Mouse (Mus musculus): Measurements from ENCODE around the gene Zfp697. TPM values are rescaled to one million over a fixed set of nuclear protein-coding genes. Genes with fewer than 3 reads are reported as not detected.

Zfp697 gene
- total RNA-seq (2021) = 10 to 100 TPM; 24.0 to 27.7 TPM

GRCm38 (mm10) chr3:98382246-98382939, at the start of gene Zfp697:
Zfp697 (plus strand) TSS chr3:98382461.
- peak; percentile 69 to 74 for DNase-seq (ENCODE audit: extremely low spot score in 1 of 2, low spot score in 1 of 2)

GRCm38 (mm10) chr3:98334010-98334409, 48.3 kb upstream of the Zfp697 start:
- DNase-seq (ENCODE audit: extremely low spot score in 1 of 2, low spot score in 1 of 2) = no peak

GRCm38 (mm10) chr3:98335331-98335730, 46.9 kb upstream of the Zfp697 start:
- no peak for DNase-seq (ENCODE audit: extremely low spot score in 1 of 2, low spot score in 1 of 2)

GRCm38 (mm10) chr3:98335886-98336285, 46.4 kb upstream of the Zfp697 start:
- DNase-seq (ENCODE audit: extremely low spot score in 1 of 2, low spot score in 1 of 2) = no peak

GRCm38 (mm10) chr3:98336661-98337654, 45.3 kb upstream of the Zfp697 start:
- DNase-seq (ENCODE audit: extremely low spot score in 1 of 2, low spot score in 1 of 2) = no peak

DNA sequence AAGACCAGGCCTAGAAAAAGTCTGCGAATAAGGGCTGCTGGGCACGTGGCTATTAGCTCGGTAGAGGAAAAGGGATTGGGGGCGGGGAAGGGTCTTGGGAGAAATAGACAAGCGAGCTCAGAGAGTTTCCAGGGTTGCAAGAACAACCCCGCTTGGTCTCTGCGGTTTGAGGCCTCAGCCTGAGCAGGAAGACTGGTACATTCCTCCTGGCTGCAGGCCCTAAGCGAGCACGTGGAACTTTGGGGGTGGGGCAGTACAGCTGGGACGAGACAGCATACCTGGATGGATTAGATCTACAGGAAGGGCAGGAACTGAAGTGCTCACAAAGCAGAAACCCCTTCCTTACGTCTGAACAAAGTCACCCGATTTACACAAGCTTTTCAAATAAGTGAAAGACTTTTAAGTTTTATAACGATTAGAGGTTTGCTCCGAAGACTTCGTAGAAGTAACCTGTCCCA, 43.6 kb upstream of the Zfp697 start:
- peak in 1 of 2 experiments; percentile 45 for DNase-seq (ENCODE audit: extremely low spot score in 1 of 2, low spot score in 1 of 2)

DNA sequence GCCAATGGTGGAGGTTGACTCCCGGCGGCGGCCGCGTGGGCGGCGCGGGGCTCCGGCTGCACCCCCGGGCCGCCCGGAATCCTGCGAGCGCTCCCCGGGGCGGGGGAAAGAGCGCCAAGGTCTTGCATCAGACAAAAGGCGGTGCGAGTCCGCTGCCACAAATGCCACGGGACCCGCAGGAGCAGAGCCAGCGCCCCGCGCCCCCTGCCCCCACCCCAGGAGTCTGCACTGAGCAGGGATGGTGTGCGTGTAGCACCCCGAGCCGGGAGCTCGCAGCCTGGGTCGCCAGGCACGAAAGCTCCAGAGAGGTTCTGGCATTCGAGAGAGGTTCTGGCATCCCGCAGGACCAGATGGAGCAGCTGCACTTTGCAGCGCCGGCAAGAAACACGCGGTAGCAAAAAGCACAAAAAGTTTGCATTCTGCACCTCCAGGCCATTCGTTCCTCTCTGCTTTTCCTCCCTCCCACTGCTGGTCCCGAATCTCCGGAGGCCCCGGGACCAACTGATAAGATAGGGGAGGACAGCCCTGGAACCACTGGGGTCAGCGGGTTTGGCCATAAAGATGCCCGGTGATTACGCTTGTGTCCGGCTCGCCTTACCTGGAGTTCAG, 43.1 kb upstream of the Zfp697 start:
- peak; percentile 39 to 44 for DNase-seq (ENCODE audit: extremely low spot score in 1 of 2, low spot score in 1 of 2)

- peak in 1 of 2 experiments; percentile 45 for DNase-seq (ENCODE audit: extremely low spot score in 1 of 2, low spot score in 1 of 2)
Observed at GRCm38 (mm10) chr3:98339706-98340109, 42.6 kb upstream of the Zfp697 start, which contains the start of gene Phgdh. Phgdh (minus strand) TSS chr3:98339990.

DNA sequence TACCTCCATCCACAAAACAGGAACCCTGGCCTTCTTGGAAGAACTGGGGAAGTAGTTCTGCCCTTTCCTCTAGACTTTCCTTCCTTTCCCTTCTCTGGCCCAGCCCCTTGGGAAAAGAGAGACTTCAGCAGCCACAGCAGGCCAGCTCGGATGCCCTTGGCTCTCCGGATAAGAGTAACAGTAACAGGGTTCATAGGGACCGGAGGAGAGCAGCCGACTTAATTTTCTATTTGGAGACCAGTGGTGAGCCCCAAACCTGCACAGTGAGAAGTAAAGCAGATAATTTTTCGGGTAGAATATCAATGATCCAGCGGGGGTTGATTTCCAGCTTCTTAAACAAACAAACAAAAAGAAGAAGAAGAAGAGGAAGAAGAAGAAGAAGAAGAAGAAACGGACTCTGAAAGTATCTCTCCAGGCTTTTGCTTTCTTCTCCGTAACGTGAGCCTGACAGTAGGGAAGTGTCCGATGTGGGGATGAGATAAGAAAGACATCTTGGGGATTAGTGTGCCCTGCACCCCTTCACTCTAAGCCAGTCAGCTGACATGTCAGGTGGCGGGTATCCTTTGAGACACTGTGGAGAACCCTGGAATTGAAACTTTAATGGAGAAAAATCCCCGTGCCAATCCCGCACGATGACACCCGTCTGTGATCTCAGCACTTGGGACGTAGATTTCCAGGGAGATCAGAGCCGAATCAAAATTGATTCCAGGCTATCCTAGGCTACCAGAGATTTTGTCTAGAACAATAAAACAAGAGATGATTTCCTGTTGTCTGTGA, 41.3 kb upstream of the Zfp697 start:
- no peak for DNase-seq (ENCODE audit: extremely low spot score in 1 of 2, low spot score in 1 of 2)

DNA sequence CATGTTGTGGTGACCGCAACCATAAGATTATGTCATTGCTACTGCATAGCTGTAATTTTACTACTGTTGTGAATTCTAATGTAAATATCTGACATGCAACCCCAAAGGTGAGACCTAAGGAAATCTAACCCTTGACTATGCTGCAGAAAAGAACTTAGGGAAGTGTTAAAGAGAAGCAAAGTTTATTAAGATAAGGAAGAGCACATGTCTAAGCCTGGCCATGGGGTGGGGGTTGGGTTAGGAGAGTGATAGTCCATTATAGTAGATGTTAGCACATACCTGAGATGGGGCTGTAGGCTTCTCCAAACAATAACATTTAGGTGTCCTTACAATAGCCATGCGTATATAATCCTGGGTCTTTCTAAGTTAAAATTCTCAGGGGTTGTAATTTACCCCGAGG, 39.0 kb upstream of the Zfp697 start:
- DNase-seq (ENCODE audit: extremely low spot score in 1 of 2, low spot score in 1 of 2) = no peak

GRCm38 (mm10) chr3:98348106-98348505, 34.2 kb upstream of the Zfp697 start:
- DNase-seq (ENCODE audit: extremely low spot score in 1 of 2, low spot score in 1 of 2) = no peak

DNA sequence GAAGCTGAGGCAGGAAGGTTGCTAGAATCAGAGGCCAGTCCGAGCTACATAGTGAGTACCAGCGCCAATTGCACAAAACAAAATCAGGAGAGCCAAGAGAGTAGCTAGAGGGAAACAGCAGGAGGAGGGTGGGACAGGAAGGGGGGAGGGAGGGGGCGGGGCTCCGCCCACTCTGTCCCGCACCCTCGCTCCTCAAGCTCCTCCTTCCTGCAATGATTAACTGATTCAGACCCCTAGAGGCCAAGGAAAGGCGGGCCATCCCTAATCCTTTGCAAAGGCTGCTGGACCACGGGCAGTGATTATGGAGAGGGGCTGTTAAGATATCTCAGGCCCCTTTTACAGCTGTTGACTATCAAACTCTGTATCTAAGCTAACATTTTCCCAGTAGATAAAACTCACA, 33.6 kb upstream of the Zfp697 start:
- DNase-seq (ENCODE audit: extremely low spot score in 1 of 2, low spot score in 1 of 2) = no peak

GRCm38 (mm10) chr3:98353892-98354291, 28.4 kb upstream of the Zfp697 start:
- peak; percentile 36 to 90 for DNase-seq (ENCODE audit: extremely low spot score in 1 of 2, low spot score in 1 of 2)

DNA sequence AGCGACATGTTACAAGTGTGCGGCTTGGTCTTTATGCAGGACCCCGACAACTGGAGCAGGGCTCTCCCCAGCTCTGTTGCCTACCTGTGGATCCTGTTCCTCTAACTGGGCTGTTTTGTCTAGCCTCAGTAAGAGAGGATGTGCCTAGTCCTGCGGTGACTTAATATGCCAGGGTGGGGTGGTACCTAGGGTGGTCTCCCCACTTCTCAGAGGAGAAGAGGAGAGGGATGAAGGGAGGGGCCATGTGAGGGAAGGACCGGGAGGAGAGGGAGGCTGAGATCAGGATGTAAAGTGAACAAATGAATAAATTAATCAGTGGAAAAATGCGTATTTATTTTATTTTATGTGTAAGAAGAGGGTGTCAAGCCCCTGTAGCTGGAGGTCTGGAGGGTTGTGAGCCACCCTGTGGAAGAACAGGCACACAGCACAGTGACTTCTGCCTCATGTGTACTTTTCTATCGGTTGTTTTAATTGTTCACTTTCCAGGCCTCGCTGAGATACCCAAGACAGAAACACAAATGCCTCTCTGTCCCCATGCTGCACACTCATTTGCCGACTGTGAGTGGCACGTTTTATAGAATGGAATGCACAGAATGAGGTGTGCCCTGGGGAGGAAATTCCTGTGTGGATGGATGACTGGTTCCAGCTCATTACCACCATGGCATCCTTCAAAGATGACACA, 26.8 kb upstream of the Zfp697 start:
- no peak for DNase-seq (ENCODE audit: extremely low spot score in 1 of 2, low spot score in 1 of 2)

DNA sequence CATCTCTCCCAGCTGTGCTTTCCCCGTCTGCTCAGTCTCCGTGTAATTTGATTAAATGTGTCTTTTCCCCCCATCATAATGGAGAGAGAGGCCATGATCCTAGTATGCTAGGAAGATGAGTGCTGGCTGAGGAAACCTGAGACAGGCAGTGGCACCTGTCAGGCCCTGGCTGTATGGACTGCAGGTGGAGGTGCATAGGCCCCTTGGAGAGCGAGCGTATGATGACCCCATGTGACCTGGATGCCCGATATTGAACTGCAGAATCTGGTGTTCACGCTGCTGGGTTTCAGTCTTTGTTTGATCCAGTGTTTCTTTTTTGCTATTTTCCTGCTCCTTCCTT, 26.3 kb upstream of the Zfp697 start:
- DNase-seq (ENCODE audit: extremely low spot score in 1 of 2, low spot score in 1 of 2) = no peak

- no peak for DNase-seq (ENCODE audit: extremely low spot score in 1 of 2, low spot score in 1 of 2)
Observed at GRCm38 (mm10) chr3:98356632-98357370, 25.5 kb upstream of the Zfp697 start.

DNA sequence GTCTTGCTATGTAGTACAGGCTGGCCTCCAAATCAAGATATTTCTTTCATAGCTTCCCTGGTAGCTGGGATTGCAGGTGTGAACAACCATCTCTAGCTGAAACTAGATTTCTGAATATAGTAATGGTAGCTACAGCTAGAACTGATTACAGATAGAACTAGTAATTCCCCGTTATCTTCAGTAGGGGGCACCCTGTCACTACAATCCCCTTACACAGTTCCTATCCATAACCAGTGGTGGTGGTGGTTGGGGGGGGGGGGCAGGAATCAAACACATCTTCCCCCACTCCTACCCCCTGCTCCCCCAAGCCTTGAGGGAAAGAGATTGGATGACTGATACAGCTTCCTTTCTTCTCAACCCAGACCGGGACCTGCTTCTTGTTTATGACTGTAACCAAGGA, 19.5 kb upstream of the Zfp697 start:
- no peak for DNase-seq (ENCODE audit: extremely low spot score in 1 of 2, low spot score in 1 of 2)

GRCm38 (mm10) chr3:98366086-98366485, 16.2 kb upstream of the Zfp697 start:
- no peak for DNase-seq (ENCODE audit: extremely low spot score in 1 of 2, low spot score in 1 of 2)

GRCm38 (mm10) chr3:98366823-98367222, 15.4 kb upstream of the Zfp697 start:
- DNase-seq (ENCODE audit: extremely low spot score in 1 of 2, low spot score in 1 of 2) = no peak
